Comparison of ENCODE assay signal across 17 mouse cellular contexts in genomic region chr17:83503693-83504092, GRCm38 (mm10).
"Had no signal": no experiment of that assay in that cellular context is flagged by ENCODE, and none has a peak within 500 bp of the region (broad histone marks: within the 10 kb centered on the region; RNA-seq: fewer than 3 reads in every experiment).

No protein-coding gene starts in this region.

- H3K27ac ChIP-seq: hindbrain, postnatal 0 days; kidney, postnatal 0 days; limb, embryonic 15.5 days; liver, embryonic 15.5 days; lung, embryonic 15.5 days; macrophage; midbrain, embryonic 12.5 days; neural tube, embryonic 13.5 days had no signal

- ATAC-seq: hindbrain, postnatal 0 days; midbrain, embryonic 16.5 days had no signal

- DNase-seq: kidney, adult 11 months; kidney, adult 9 months; kidney, postnatal 36 days; layer of hippocampus, adult 9-11 months; layer of hippocampus, postnatal 36 days; lung, postnatal 14 days; right cerebral cortex, postnatal 14 days; thymus, postnatal 36 days had no signal

- H3K27me3 ChIP-seq: limb, embryonic 15.5 days; liver, embryonic 15.5 days; lung, embryonic 15.5 days; midbrain, embryonic 12.5 days; neural tube, embryonic 13.5 days had no signal

- H3K4me3 ChIP-seq: limb, embryonic 15.5 days; liver, embryonic 15.5 days; lung, embryonic 15.5 days; midbrain, embryonic 12.5 days; neural tube, embryonic 13.5 days had no signal

- H3K9ac ChIP-seq: limb, embryonic 15.5 days; liver, embryonic 15.5 days; lung, embryonic 15.5 days; midbrain, embryonic 12.5 days; neural tube, embryonic 13.5 days had no signal

- H3K4me1 ChIP-seq: limb, embryonic 15.5 days; lung, embryonic 15.5 days; midbrain, embryonic 12.5 days; neural tube, embryonic 13.5 days had no signal

- H3K9me3 ChIP-seq: limb, embryonic 15.5 days; liver, embryonic 15.5 days; lung, embryonic 15.5 days; midbrain, embryonic 12.5 days; neural tube, embryonic 13.5 days had no signal

- H3K4me2 ChIP-seq: limb, embryonic 15.5 days; liver, embryonic 15.5 days; lung, embryonic 15.5 days; midbrain, embryonic 12.5 days; neural tube, embryonic 13.5 days had no signal
